Mouse (Mus musculus) heart, embryonic 11.5 days (tissue): Measurements from ENCODE around the gene Prap1. TPM values are rescaled to one million over a fixed set of nuclear protein-coding genes. Genes with fewer than 3 reads are reported as not detected.

Experiments used
- polyA plus RNA-seq: library from polyadenylated mRNA; unstranded; fragments of >200 nt; fragmentation: Nextera tagmentation; extraction: Ambion mirVana; gene quantifications from 2 replicates; pipeline ENCODE4 v1.2.1, GENCODE M21; 2014

Gene Prap1
- polyA plus RNA-seq, 1 experiment from 2014 or later = not detected

Other genes starting within 250 kb of the Prap1 start
- 0.03 TPM in 1 of 2 replicates, not detected in the other for gene Kndc1, start 198.7 kb upstream of the Prap1 start, polyA plus RNA-seq
- not detected in 2 replicates for gene Utf1, start 149.6 kb upstream of the Prap1 start, polyA plus RNA-seq
- gene 6430531B16Rik, start 114.6 kb upstream of the Prap1 start, polyA plus RNA-seq = 0.21 and 0.29 TPM in 2 replicates
- 1.0 and 1.4 TPM in 2 replicates for gene Adam8, start 100.8 kb upstream of the Prap1 start, polyA plus RNA-seq
- gene Zfp511, start 57.0 kb upstream of the Prap1 start, polyA plus RNA-seq = 31.9 and 34.3 TPM in 2 replicates
- gene Tubgcp2, start 56.7 kb upstream of the Prap1 start, polyA plus RNA-seq = 37.3 and 42.1 TPM in 2 replicates
- 0.14 TPM in 1 of 2 replicates, not detected in the other for gene Msx3, start 44.3 kb upstream of the Prap1 start, polyA plus RNA-seq
- gene Caly, start 10.8 kb upstream of the Prap1 start, polyA plus RNA-seq = 0.24 and 0.54 TPM in 2 replicates
- gene Fuom, start 9.0 kb downstream of the Prap1 start, polyA plus RNA-seq = 69.3 and 71.7 TPM in 2 replicates
- 17.1 and 19.0 TPM in 2 replicates for gene Paox, start 22.4 kb downstream of the Prap1 start, polyA plus RNA-seq
- gene Echs1, start 23.1 kb downstream of the Prap1 start, polyA plus RNA-seq = 179 and 198 TPM in 2 replicates
- 24.8 and 33.7 TPM in 2 replicates for gene Mtg1, start 44.2 kb downstream of the Prap1 start, polyA plus RNA-seq
- 0.04 TPM in 1 of 2 replicates, not detected in the other for gene Sprn, start 61.5 kb downstream of the Prap1 start, polyA plus RNA-seq
- gene Olfr522, start 71.4 kb downstream of the Prap1 start, polyA plus RNA-seq = not detected in 2 replicates
- gene Olfr523, start 79.8 kb downstream of the Prap1 start, polyA plus RNA-seq = not detected in 2 replicates
- gene Olfr524, start 112.6 kb downstream of the Prap1 start, polyA plus RNA-seq = not detected in 2 replicates
- gene Cd163l1, start 124.9 kb downstream of the Prap1 start, polyA plus RNA-seq = not detected in 2 replicates
- not detected in 2 replicates for gene 5830411N06Rik, start 153.9 kb downstream of the Prap1 start, polyA plus RNA-seq
- gene Olfr525, start 227.5 kb downstream of the Prap1 start, polyA plus RNA-seq = not detected in 2 replicates
- gene Olfr527, start 240.6 kb downstream of the Prap1 start, polyA plus RNA-seq = not detected in 2 replicates